Mouse (Mus musculus) fibroblast of lung, adult 2 months (primary cell): ENCODE measurements around the gene Errfi1.
"Not testable (repeated sequence)": the region's sequence is repeated elsewhere in the genome, so short reads cannot be mapped to it uniquely, and the experiment has no call there.

ENCODE experiments used
- DNase-seq: peaks from one replicate; pipeline ENCODE4 v3.0.0-alpha.2; 2011; ENCODE audit warnings: low read depth

The Errfi1 gene

DNA sequence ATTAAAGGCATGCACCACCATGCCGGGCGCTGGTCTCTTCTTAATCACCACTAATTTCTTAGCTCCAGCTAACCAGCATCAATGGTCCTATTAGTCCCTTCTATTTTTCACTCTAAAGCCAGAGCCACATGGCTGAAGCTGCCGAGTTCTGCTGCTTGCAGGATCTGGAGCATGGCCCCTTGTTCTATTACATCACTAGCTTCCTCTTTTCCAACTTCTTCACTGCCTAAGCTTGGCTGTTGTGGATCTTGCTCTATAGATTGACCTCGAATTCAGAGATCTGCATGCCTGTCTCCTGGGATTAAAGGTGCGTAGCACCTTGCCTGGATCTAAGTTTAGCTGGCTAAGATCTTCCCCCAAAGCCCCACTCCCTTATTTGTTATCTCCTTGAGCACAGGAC lies 28.9 kb downstream of the Errfi1 start:
- no peak for DNase-seq

DNA sequence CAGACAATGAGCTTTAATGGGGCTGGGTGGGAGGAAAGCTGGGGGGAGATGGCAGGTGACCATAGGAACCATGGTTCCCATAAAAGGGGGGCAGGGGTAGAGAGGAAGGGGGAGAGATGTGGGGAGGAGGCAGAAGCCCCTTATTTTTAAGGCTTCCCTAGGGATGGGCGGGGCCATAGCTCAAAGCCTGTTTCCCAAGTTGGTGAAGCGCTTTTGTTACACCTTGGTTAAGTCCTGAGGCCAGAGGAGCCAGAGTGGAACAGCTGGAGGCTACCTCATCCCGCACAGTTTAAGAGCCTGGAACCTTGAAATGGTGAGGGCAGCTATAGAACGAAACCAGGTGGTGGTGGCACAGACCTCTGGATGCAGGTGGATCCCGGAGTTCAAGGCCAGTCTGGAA lies 34.2 kb downstream of the Errfi1 start:
- DNase-seq = no peak

DNA sequence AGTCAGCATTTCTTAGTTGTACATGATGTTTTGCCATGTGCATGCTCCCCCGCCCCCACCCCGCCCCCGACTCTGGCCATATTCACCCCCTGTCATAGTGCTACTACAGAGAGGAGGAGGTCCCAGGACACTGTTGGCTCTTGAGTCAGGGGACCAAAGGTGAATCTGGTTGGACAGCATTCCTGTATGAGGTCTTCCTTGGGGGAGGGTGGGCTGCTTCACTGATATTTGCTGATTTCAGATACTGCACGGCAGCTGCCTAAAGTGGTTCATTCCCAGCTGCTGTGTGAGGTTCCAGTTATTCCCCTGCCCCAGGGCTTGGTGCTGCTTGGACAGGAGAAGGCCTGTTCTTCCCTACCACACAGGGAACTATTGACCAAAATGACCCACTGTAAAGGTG lies 34.8 kb downstream of the Errfi1 start:
- no peak for DNase-seq

DNA sequence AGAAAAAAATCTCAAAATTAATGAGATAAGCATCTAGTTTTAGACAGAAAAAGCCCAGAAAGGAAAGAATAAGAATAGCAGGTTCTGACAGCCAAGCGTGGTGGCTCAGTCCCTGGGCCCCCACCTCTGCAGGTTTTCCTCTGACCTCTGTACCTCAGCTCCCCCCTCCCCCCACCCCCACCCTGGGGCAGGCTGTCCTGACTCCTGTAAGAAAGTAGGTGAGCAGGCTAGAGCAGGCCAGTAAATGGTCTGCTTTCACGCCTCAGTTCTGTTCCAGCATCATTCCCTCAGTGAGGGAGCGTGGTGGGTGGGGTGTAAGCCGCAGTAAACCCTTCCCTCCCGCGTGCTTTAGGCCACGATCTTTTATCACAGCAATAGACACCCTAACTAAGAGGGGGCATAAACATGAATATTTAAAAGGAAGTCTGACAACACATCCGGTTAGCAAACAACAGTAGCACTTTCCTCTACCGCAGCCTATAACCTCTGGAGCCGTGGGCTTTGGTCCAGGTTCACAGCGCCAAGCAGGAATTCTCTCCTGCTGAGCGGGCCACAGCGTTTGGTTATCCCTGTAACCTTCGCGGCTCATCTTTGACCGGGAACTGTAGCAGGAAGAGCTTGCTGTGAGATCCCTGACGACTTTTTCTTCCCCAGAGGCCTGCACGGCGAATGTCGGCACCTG lies 35.7 kb downstream of the Errfi1 start:
- no peak for DNase-seq

DNA sequence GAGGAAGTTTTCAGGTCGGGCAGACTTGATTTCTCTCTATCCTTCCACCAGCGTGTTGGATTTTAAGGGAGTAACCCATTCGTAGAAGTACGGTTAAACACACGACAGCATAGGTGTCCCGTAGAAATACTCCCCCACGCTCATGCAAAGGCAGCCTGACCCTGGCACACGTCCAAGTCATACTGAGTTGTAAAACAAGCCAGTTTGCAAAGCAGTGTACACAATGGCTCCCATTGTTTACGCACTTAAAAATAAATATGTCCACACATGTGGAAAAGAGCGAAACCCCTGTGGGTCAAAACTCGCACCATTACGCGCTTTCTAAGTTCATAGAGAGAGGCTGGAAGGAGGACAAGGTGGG lies 36.2 kb downstream of the Errfi1 start:
- no peak for DNase-seq

DNA sequence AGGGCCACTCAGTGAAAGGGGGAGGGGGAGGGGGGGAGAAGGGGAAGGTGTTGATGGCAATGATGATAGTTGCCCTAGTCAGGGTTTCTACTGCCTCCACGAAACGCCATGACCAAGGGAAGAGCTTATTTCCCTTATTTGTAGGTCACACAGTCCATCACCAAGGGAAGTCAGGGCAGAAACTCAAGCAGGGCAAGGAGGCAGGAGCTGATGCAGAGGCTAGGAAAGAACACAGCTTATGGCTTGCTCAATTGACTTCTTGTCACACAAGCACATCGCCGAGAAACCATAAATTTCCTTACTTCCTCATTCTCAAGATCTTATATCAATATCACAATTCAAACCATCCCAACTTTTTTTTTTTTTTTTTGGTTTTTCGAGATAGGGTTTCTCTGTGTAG lies 37.6 kb downstream of the Errfi1 start:
- no peak for DNase-seq

DNA sequence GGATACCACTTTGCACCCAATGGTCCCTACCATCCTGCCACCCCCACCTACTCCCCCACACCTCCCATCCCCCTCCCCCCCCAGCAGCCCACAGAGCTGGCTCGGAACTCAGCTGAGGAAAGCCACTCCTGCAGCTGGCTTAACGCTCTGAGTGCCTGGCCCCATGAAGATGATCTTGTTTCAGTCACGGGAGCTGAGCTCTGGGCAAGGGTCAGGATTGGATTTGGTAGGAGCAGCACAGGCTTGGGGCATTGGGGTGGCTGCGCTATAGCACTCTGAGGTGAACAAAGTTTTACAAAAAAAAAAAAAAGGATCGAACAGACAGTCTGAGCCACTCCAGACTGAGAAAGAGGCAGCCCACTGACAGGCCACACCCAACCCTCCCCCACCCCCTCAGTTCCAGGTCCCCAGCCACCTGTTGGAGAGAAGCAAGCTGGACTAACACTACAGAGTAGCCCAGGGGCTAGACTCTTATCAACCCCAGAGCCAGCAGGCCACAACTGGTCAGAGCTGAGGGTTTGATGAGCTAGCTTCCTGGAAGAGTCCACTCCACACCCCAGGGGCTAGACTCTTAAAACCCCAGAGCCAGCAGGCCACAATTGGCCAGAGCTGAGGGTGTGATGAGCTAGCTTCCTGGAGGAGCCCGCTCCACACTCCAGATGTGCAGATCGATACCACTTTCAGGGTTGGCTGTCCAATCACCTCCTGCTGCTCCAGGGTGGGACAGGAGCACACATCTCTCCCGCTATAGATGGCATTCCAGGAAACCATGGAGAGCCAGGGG lies 41.2 kb downstream of the Errfi1 start:
- no peak for DNase-seq

DNA sequence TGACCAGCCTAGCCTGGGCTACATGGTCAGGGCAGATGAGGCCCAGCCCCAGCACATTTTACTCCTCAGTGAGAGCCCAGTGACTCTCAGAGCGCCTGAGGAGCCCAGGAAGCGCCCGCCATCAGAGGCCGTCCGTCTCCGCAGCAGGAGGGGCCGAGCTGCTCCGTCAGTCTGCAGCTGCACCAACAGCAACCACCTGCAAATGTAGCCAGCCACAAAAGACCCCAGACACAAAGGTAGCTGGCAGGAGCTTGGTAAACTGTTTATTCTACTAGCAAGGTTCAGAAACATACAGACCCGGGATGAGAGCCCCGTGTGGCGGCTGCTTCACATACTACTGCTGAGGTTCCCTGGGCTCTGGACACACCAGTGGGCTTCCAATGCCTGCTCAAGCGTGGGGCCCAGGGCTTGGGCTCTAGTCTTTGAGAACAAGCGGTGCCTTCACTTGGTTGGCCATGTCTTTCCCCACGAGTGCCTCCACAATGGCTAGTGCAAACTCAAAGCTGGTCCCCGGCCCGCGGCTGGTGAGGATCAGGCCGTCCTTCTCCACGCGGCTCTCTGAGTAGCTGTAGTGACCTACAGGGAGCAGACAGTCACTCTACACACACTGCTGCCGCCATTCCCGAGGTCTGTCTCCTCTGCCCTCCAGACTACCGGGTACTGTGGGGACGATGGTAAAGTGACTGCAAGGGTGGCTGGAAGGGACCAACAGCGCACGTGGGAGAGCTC lies 43.3 kb downstream of the Errfi1 start:
- no peak for DNase-seq

DNA sequence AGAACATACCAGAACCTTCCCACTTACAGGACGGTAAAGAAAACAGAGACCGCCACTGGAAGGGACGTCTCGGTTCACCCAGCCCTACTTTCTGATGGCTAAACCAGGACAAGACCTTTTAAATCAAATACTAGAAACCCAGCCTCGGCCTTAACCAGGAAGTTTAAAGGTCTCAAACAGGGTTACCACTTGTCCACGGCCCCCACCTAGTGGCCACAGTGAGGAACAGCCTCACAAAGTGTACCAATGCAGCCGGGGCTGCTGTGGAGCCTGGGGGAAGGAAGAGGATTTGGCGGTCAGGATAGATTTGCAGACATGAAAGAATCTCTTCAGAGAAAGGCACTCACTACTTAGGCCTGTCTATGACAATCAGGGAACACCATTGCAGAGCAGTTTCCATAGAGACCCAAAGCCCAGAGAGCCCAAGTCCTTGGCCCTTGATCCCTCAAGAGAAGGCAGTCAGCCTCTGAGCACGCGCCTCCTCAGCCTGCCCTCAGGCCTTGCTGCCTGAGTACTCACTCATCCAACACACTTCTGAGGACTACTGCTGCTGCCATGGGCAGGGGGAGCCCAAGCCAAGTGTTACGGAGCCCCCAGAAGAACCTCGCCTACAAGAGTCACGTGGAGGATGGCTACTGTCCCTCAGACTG lies 45.1 kb downstream of the Errfi1 start:
- no peak for DNase-seq

DNA sequence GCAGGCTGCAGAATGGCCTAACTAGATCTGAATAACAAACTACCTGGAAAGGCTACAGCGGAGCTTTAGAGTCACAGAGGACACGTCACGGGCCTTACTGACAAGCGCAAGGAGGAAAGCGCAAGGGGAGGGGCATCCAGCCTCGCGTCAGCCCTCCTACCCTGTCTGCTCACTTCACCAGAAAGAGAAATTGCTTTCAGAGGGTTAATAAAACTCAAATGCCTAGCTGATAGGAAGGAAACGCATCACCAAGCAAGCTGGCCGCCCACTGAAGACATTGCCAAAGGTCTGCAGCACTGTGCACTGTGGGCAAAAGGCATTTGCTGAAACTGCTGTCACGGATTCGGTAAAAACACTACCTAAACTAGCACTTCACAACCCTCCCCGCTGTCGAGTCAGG lies 46.8 kb downstream of the Errfi1 start:
- no peak for DNase-seq

DNA sequence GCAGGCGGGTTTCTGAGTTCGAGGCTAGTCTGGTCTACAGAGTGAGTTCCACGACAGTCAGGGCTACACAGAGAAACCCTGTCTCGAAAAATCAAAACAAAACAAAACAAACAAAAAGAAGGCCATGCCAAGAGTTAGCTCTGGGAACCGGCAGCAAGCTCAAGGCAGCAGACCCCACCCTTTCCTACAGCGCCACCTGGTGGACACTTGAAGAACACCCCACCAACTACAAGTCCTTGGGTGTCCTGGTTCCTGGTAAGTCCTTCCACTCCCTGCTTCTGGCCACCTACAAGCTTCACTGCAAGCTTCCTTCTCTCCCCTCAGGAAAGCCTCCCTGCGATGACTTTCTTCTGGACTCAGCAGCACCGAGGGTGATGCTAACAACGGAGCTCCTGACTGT lies 47.9 kb downstream of the Errfi1 start:
- no peak for DNase-seq

DNA sequence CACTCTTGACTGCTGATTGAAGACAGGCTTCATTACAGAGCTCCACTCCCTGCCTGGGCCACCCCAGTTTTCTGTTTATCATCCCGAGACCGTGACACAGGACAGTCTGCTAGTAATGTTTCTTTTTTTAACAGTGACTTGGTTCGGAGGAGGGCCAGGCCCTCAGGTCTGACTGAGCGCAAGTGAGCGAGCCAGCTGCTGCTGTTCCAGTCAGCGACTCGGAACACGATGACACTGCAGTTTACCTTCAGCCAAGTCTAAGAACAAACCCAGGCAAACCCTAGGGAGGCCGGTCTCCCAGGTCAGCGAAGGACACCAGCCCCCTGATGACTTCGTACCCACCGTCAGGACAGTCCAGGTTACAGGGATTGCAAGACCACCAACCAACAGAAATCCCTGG lies 48.3 kb downstream of the Errfi1 start:
- no peak for DNase-seq

DNA sequence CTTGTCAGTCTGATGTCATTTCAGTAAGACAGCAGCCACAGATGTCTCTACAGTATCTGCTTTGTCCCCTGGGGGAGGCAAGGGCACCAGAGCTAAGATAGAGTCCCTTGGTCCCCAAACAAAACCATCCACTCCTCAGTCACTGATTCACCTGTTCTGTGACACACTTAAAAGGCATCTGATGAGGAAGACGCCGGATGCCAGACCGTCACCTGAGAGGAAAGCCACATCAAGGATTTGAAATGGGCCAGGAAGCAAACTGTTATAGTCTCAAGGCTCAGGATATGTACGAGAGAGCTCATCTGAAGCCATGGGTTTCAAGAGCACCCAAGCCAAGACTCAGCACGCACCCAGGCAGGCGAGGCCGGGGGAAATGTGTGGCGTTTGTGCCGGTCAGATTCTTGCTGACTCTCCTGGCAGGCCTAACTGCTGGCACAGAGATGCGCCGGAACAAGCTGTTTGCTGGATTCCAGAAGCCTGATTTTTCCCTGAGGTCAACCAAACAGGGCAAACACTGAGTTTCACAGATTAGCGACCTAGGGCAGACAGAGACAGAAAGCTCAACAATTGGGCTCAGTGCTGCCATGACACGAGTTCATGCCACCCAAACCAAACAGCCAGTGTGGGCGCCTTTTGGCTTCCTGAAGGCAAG lies 49.5 kb downstream of the Errfi1 start:
- no peak for DNase-seq

DNA sequence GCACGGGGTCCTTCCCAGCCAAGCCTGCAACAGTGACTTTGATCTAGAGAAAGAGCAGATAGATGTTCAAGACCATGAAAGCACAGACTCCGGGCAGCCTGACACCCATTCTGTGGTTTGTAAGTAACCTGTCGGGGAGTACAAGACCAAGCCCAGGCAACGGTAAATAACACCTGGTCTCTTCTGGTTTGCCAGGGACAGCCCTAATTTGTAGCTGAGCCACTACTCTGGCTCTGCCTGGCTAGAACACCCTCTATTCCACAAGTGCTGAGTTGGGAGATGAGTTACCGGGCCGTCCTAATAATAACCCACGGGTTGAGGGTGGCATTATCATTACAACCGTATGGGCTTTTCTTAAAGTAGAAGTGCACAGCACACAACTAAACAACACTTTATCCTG lies 53.4 kb downstream of the Errfi1 start:
- DNase-seq = no peak

DNA sequence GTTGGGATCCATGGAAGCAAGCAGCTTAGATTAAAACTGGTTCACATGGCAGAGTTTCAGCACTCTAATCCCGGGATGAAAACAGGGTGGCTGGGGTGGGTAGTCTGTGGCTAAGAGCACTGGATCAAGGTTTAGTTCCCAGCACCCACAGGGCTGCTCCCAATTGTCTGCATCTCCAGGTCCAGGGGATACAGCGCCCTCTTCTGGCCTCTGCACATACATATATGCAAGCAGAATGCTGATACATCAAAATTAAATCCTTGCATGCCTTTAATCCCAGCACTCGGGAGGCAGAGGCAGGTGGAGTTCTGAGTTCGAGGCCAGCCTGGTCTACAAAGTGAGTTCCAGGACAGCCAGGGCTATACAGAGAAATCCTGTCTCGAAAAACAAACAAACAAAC lies 54.8 kb downstream of the Errfi1 start:
- DNase-seq = not testable (repeated sequence)

DNA sequence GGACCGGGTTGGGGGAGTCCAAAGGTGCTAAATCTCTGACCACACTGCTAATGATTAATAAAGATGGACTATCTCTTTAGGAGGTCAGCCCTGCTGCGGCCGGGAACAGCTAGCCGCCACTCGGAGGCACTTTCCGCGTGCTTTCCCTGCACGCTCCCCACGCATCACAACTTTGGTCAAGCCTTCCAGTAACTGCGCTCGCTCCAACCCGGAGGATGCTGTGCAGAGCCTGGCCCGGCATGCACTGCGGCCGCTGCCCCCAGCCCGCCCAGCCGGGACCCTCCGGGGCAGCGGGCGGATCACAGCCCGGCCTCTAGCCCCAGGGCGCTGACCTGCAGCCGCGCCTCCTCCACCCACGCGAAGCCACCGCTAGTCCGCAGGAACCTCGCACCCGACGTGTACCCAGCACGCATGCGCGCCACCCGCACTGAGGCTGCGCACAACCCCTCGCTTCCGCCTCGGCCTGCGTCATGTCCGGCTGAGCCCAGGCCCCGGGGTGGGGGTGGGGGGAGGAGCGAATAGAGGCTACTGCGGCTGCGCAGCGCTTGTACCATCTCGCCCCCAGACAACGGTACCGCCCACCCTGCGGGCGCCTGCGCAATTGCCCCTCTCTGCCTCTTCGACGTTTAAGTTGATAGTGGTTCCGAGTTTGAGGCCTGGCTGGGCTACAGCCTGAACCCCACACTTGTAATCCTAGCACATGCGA lies 55.9 kb downstream of the Errfi1 start:
- peak; percentile 96 for DNase-seq

DNA sequence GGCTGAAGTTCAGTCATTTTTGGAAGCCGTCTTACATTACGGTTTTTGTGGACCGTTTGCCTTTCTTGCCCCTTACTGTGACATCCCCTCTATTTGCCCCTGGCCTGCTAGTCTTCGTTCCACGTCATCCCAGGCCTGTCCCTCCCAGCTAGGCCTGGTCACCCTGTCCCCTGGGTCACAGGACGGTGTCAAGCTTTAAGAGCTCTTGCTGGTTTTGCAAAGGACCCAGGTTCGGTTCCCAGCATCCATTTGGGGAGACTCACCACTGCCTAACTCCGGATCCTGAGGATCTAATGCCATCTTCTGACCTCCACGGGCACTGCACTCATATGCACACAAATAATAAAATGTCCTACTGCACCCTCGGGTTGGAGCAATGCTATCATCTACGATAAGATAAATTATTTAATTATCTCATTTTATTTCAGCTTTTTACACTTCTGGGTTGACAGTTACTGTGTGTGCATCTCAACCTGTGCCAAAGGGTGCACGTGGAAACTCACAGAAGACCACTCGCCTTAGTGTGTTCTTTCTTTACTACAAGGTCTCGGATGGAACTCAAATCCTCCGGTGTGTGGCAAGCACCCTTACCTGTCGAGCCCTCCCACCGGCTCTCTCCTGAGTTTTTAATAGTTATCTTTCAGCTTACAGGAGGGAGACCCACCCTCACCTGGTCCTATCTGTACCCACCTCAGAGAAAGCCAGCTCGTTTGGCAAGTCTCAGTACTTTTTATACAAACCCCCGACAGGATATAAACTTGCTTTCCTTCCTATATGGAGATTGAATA lies 56.6 kb downstream of the Errfi1 start:
- no peak for DNase-seq

DNA sequence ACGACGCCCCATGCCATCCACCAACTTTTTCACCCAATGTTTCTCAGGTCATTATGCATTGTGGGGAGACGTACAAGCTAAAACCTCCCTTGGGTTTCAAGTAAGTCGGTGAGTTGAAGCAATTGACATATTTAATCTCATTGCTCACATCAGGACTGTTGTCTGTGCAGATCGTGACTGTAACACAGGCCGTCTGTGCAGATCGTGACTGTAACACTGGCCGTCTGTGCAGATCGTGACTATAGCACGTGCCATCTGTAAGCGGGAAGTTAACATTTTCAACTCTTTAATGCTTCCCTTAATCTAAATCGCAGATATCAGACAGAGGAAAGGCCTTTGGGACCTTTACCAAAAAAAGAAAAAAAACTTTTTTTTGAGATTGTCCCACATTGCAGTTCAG lies 60.0 kb downstream of the Errfi1 start:
- no peak for DNase-seq

DNA sequence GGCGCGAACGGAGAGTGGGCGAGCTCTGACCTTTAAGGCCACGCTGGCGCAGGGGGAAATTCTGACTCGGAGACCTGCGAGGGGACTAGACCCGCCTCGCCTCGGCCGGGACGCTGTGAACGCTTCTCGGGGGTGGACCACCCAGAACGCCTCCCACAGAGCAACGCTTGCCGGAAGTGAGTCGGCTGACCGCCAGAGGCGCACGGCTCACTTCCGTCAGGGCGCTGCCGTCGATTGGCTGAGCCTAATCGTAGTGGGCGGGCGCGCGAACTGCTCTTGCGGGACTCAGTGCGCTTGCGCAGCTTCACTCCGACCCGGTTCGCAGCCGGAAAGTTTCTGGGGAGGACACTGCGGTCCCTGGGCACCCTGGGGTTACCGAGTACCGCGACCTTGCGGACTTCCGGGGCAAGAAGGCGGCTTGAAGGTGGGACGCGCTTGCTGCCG lies 60.6 kb downstream of the Errfi1 start, which contains the start of the genes Park7 and Tnfrsf9:
TSS of gene Park7 (minus strand) at position 148 of the 444 bp plus-strand sequence.
TSS of gene Tnfrsf9 (plus strand) at position 273 of the 444 bp plus-strand sequence.
- DNase-seq = peak; percentile 92

DNA sequence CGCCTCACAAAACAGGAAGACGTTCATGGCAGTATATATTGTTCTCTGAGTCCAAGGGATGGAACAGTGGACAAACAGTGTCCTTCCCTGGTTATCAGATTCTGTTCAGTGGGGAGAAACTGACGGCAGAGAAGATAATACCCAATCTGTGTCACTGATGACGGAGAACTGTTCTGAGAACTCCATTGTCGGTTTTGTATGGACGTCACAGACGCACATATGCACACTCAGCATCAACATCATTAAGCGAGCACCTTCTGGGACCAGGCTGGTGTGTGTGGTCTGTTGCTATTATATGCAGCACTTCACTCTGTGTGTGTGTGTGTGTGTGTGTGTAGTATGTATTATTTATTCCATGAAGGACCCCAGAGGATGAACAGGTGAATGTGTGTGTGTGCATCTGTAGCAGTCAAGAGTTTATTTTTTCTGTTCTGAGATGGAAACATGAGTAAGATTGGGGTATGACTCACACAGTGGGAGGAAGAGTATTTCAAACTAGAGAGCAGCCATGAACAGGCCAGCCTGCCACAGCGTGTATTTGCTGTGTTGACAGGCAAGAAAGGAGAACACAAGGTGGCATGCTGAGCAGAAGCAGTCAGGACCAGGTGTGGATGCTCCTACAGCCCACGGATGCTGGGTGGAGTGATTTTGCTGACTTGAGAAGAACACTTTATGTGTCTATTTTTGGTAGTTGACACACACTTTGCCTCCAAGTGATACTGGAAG lies 61.6 kb downstream of the Errfi1 start:
- DNase-seq = no peak
